Comparison of ENCODE assay signal across 8 mouse cellular contexts in genomic region chr2:168280729-168281581, GRCm38 (mm10). TPM values are rescaled to one million over a fixed set of nuclear protein-coding genes. Genes with fewer than 3 reads are reported as not detected.
DNase-seq lines count a peak whose midpoint lies in the region; ATAC-seq and TF ChIP-seq lines count a peak whose summit lies in the region.

No protein-coding gene starts in this region.

- H3K36me3 ChIP-seq in heart, embryonic 14.5 days (ENCODE audit: control insufficient read depth, insufficient read depth, low read length): no peaks in the 10 kb centered on the region
- H3K36me3 ChIP-seq in kidney, embryonic 16.5 days (ENCODE audit: insufficient read depth, low read length): no peaks in the 10 kb centered on the region
- H3K36me3 ChIP-seq in stomach, embryonic 15.5 days: no peaks in the 10 kb centered on the region

- peaks cover 6% of the 10 kb centered on the region for H3K9me3 ChIP-seq in heart, embryonic 14.5 days (ENCODE audit: control insufficient read depth, low read length)
- no peaks in the 10 kb centered on the region for H3K9me3 ChIP-seq in kidney, embryonic 16.5 days (ENCODE audit: low read length)
- H3K9me3 ChIP-seq in stomach, embryonic 15.5 days: no peaks in the 10 kb centered on the region

- H3K27me3 ChIP-seq in heart, embryonic 14.5 days (ENCODE audit: control insufficient read depth, insufficient read depth, low read length): peaks cover 82% of the 10 kb centered on the region
- peaks cover 62% of the 10 kb centered on the region for H3K27me3 ChIP-seq in kidney, embryonic 16.5 days (ENCODE audit: insufficient read depth, low read length)
- H3K27me3 ChIP-seq in stomach, embryonic 15.5 days (replicated peaks): peaks cover 50% of the 10 kb centered on the region

- H3K27ac ChIP-seq in left cerebral cortex, adult 2 months: no peak overlapping the region
- H3K27ac ChIP-seq in heart, embryonic 14.5 days (replicated peaks in 1 of 2; ENCODE audit: control insufficient read depth in 1 of 2, insufficient read depth in 1 of 2, low read depth in 2 of 2, low read length in 2 of 2): no peak overlapping the region
- H3K27ac ChIP-seq in kidney, embryonic 16.5 days (ENCODE audit: low read length): no peak overlapping the region
- H3K27ac ChIP-seq in stomach, embryonic 15.5 days: no peak overlapping the region

- H3K4me1 ChIP-seq in heart, embryonic 14.5 days (ENCODE audit: control insufficient read depth in 2 of 2, insufficient read depth in 2 of 2, low read length in 2 of 2): peaks cover 12 to 18% of the 10 kb centered on the region in 2 experiments; a peak in 3 of 4 replicates
- peaks cover 17% of the 10 kb centered on the region for H3K4me1 ChIP-seq in kidney, embryonic 16.5 days (ENCODE audit: insufficient read depth, low read length)
- H3K4me1 ChIP-seq in stomach, embryonic 15.5 days: peaks cover 12% of the 10 kb centered on the region

- peak; percentile 63 for ATAC-seq in common myeloid progenitor, adult 5-6 weeks (replicated peaks; ENCODE audit: low read depth, poor library complexity, severe bottlenecking)
- ATAC-seq in heart, embryonic 14.5 days (ENCODE audit: insufficient number of reproducible peaks, insufficient read depth, low FRiP score, low read depth): no peak
- peak; percentile 87; the same call in 1 of the 2 replicates for ATAC-seq in kidney, embryonic 16.5 days (ENCODE audit: low FRiP score, low TSS enrichment)
- peak; percentile 66 for ATAC-seq in megakaryocyte progenitor cell, adult 5-6 weeks (replicated peaks; ENCODE audit: poor library complexity)
- ATAC-seq in stomach, embryonic 15.5 days (ENCODE audit: insufficient read depth, low FRiP score, low read depth): peak; percentile 66

- intact Hi-C loops in left cerebral cortex, adult 2 months (cut with DNase I): no loop called here

- WGBS in heart, embryonic 14.5 days: 1% methylated on average over 73 of the region's 82 CpGs
- 1% methylated on average over 61 of the region's 82 CpGs for WGBS in kidney, embryonic 16.5 days
- 1% methylated on average over 76 of the region's 82 CpGs for WGBS in stomach, embryonic 15.5 days

- peak; percentile 45 to 52 for DNase-seq in left cerebral cortex, adult 2 months (ENCODE audit: extremely low spot score in 1 of 2, low spot score in 2 of 2)
- no peak for DNase-seq in left cerebral cortex, adult 8-10 months (ENCODE audit: low spot score in 2 of 2)
- DNase-seq in frontal cortex, adult 2 months (ENCODE audit: extremely low spot score in 1 of 2, low spot score in 1 of 2): no peak

- no peak for TF ChIP-seq CTCF in left cerebral cortex, adult 2 months (IDR thresholded peaks at IDR 0.05)

- H3K4me2 ChIP-seq in heart, embryonic 14.5 days (ENCODE audit: low read length): peak overlapping the region; percentile 85
- peak overlapping the region; percentile 96 for H3K4me2 ChIP-seq in kidney, embryonic 16.5 days (replicated peaks; ENCODE audit: low read depth, low read length)
- H3K4me2 ChIP-seq in stomach, embryonic 15.5 days: peak overlapping the region; percentile 98

- H3K9ac ChIP-seq in heart, embryonic 14.5 days (ENCODE audit: low read length): peak overlapping the region; percentile 36
- H3K9ac ChIP-seq in kidney, embryonic 16.5 days (replicated peaks; ENCODE audit: low read length): peak overlapping the region; percentile 54
- 0 out of 2 replicates have a peak overlapping the region, but pooled peaks have one; percentile 20 for H3K9ac ChIP-seq in stomach, embryonic 15.5 days

- H3K4me3 ChIP-seq in left cerebral cortex, adult 2 months: peak overlapping the region; percentile 64
- peak overlapping the region; percentile 41 to 47 for H3K4me3 ChIP-seq in heart, embryonic 14.5 days (ENCODE audit: control insufficient read depth in 1 of 2, insufficient read depth in 1 of 2, low read depth in 1 of 2, low read length in 2 of 2)
- H3K4me3 ChIP-seq in kidney, embryonic 16.5 days (ENCODE audit: low read length): peak overlapping the region; percentile 58
- peak overlapping the region; percentile 58 for H3K4me3 ChIP-seq in stomach, embryonic 15.5 days (replicated peaks)

RNA-seq across cellular contexts. Expression of gene Kcng1, which starts 0.6 kb away (rescaled TPM):
- 10 to 100 TPM; 30.5 to 39.6 TPM for total RNA-seq in left cerebral cortex, adult 2 months (2021)
- 10 to 100 TPM; 20.9 to 27.9 (median 26.2) TPM for total RNA-seq in left cerebral cortex, adult 8-10 months (2022)
- total RNA-seq in common myeloid progenitor, adult 5-6 weeks (2017): 5.1 and 5.7 TPM in 2 replicates
- polyA plus RNA-seq in heart, embryonic 14.5 days (2014; fragmentation: Nextera tagmentation; extraction: Ambion mirVana): 0.36 TPM in 2 replicates
- 1.5 and 2.9 TPM in 2 replicates for polyA plus RNA-seq in kidney, embryonic 16.5 days (2015; fragmentation: Nextera tagmentation; extraction: Ambion mirVana)
- total RNA-seq in megakaryocyte progenitor cell, adult 5-6 weeks (2015): 2.4 and 2.7 TPM in 2 replicates
- 0.42 and 1.0 TPM in 2 replicates for total RNA-seq in megakaryocyte progenitor cell, adult 5-6 weeks (2017)
- polyA plus RNA-seq in stomach, embryonic 15.5 days (2015; fragmentation: Nextera tagmentation; extraction: Ambion mirVana): 6.4 and 6.9 TPM in 2 replicates
- 11.2 and 12.4 TPM in 2 replicates for polyA plus RNA-seq in frontal cortex, adult 2 months (2012; rRNA removed)

RNA-seq across cellular contexts. Expression of gene Mocs3, which starts 50.5 kb away (rescaled TPM):
- total RNA-seq in left cerebral cortex, adult 2 months (2021): 10 to 100 TPM; 19.6 to 20.1 TPM
- 10 to 100 TPM; 16.9 to 19.6 (median 19.2) TPM for total RNA-seq in left cerebral cortex, adult 8-10 months (2022)
- total RNA-seq in common myeloid progenitor, adult 5-6 weeks (2017): 2.2 and 3.3 TPM in 2 replicates
- polyA plus RNA-seq in heart, embryonic 14.5 days (2014; fragmentation: Nextera tagmentation; extraction: Ambion mirVana): 4.7 and 5.9 TPM in 2 replicates
- 6.0 and 6.2 TPM in 2 replicates for polyA plus RNA-seq in kidney, embryonic 16.5 days (2015; fragmentation: Nextera tagmentation; extraction: Ambion mirVana)
- total RNA-seq in megakaryocyte progenitor cell, adult 5-6 weeks (2015): 7.8 and 10.9 TPM in 2 replicates
- 2.6 TPM in 2 replicates for total RNA-seq in megakaryocyte progenitor cell, adult 5-6 weeks (2017)
- 7.1 and 8.1 TPM in 2 replicates for polyA plus RNA-seq in stomach, embryonic 15.5 days (2015; fragmentation: Nextera tagmentation; extraction: Ambion mirVana)
- polyA plus RNA-seq in frontal cortex, adult 2 months (2012; rRNA removed): 11.8 and 13.0 TPM in 2 replicates

RNA-seq across cellular contexts. Expression of gene Dpm1, which starts 50.6 kb away (rescaled TPM):
- total RNA-seq in left cerebral cortex, adult 2 months (2021): 10 to 100 TPM; 68.5 to 75.8 TPM
- total RNA-seq in left cerebral cortex, adult 8-10 months (2022): 10 to 100 TPM; 44.0 to 64.1 (median 57.8) TPM
- 38.1 and 38.8 TPM in 2 replicates for total RNA-seq in common myeloid progenitor, adult 5-6 weeks (2017)
- polyA plus RNA-seq in heart, embryonic 14.5 days (2014; fragmentation: Nextera tagmentation; extraction: Ambion mirVana): 80.4 and 91.8 TPM in 2 replicates
- polyA plus RNA-seq in kidney, embryonic 16.5 days (2015; fragmentation: Nextera tagmentation; extraction: Ambion mirVana): 82.2 and 99.4 TPM in 2 replicates
- 68.8 and 70.7 TPM in 2 replicates for total RNA-seq in megakaryocyte progenitor cell, adult 5-6 weeks (2015)
- 68.9 and 69.7 TPM in 2 replicates for total RNA-seq in megakaryocyte progenitor cell, adult 5-6 weeks (2017)
- 98.6 and 101 TPM in 2 replicates for polyA plus RNA-seq in stomach, embryonic 15.5 days (2015; fragmentation: Nextera tagmentation; extraction: Ambion mirVana)
- 21.8 and 24.6 TPM in 2 replicates for polyA plus RNA-seq in frontal cortex, adult 2 months (2012; rRNA removed)

RNA-seq across cellular contexts. Expression of gene Gm20716, which starts 50.8 kb away (rescaled TPM):
- 10 to 100 TPM; 26.9 to 32.3 TPM for total RNA-seq in left cerebral cortex, adult 2 months (2021)
- 10 to 100 TPM; 33.4 to 47.7 (median 40.3) TPM for total RNA-seq in left cerebral cortex, adult 8-10 months (2022)
- total RNA-seq in common myeloid progenitor, adult 5-6 weeks (2017): 68.1 and 68.7 TPM in 2 replicates
- polyA plus RNA-seq in heart, embryonic 14.5 days (2014; fragmentation: Nextera tagmentation; extraction: Ambion mirVana): 16.6 and 18.2 TPM in 2 replicates
- polyA plus RNA-seq in kidney, embryonic 16.5 days (2015; fragmentation: Nextera tagmentation; extraction: Ambion mirVana): 16.7 and 18.6 TPM in 2 replicates
- 53.3 and 58.6 TPM in 2 replicates for total RNA-seq in megakaryocyte progenitor cell, adult 5-6 weeks (2015)
- total RNA-seq in megakaryocyte progenitor cell, adult 5-6 weeks (2017): 34.5 and 42.4 TPM in 2 replicates
- polyA plus RNA-seq in stomach, embryonic 15.5 days (2015; fragmentation: Nextera tagmentation; extraction: Ambion mirVana): 18.2 and 18.8 TPM in 2 replicates
- polyA plus RNA-seq in frontal cortex, adult 2 months (2012; rRNA removed): 39.3 and 41.5 TPM in 2 replicates

Comparison
In these comparisons a context has a peak if more than half of its experiments do, and no peak if none do; other contexts are left out.
1. DNase-seq: peak in left cerebral cortex, adult 2 months (2 of 2); none in left cerebral cortex, adult 8-10 months (0 of 2) and frontal cortex, adult 2 months (0 of 2).
2. Peak in every context shown above with its lines, with median percentiles within 50 percentile points of each other: H3K4me3 ChIP-seq, H3K4me2 ChIP-seq and H3K9ac ChIP-seq.